Mouse (Mus musculus) T-helper 2 cell (primary cell): ENCODE data around the gene Ehd2.

Experiments
- in situ Hi-C: fragments of 300-600 bp; cut with MboI, MseI; formaldehyde crosslinking; loops from one replicate; pipeline ENCODE4 v1.15.1; 2025; ENCODE audit warnings: high pct_unique_total_duplicates

The Ehd2 gene

GRCm38 (mm10) chr7:15912183-15912582, 55.2 kb downstream of the Ehd2 start:
- in situ Hi-C loops: no loop called here

- in situ Hi-C loops: no loop called here
Observed at GRCm38 (mm10) chr7:15910521-15910920, 56.8 kb downstream of the Ehd2 start.

GRCm38 (mm10) chr7:15907971-15908590, 59.3 kb downstream of the Ehd2 start:
- in situ Hi-C loops: no loop called here

- in situ Hi-C loops: no loop called here
Observed at GRCm38 (mm10) chr7:15906602-15907001, 60.8 kb downstream of the Ehd2 start.

- in situ Hi-C loops: no loop called here
Observed at GRCm38 (mm10) chr7:15905861-15906260, 61.5 kb downstream of the Ehd2 start.

- in situ Hi-C loops: no loop called here
Observed at GRCm38 (mm10) chr7:15901366-15902048, 65.9 kb downstream of the Ehd2 start.
